Mouse (Mus musculus) embryonic facial prominence, embryonic 13.5 days (tissue): Measurements from ENCODE around the gene Grhl1. TPM values are rescaled to one million over a fixed set of nuclear protein-coding genes. Genes with fewer than 3 reads are reported as not detected.
"Not testable (repeated sequence)": the region's sequence is repeated elsewhere in the genome, so short reads cannot be mapped to it uniquely, and the experiment has no call there.

Experiments
- ATAC-seq: fragments of 200-750 bp; cut with Nextera tagmentation; 2 replicates; pipeline ENCODE4 v1.8.0; 2017; ENCODE audit warnings: low read depth; ENCODE audit not compliant: insufficient number of reproducible peaks, insufficient read depth, low FRiP score, low TSS enrichment
- H3K27ac ChIP-seq: fragments of 300-500 bp; sonication (generic); 2 replicates; pipeline ENCODE4 v1.5.1; 2015; ENCODE audit warnings: moderate library complexity, mild to moderate bottlenecking, inconsistent platforms
- H3K27me3 ChIP-seq: fragments of 300-500 bp; sonication (generic); 2 replicates; pipeline ENCODE4 v1.6.1; 2015; ENCODE audit warnings: mild to moderate bottlenecking, inconsistent platforms
- H3K36me3 ChIP-seq: fragments of 300-500 bp; sonication (generic); 2 replicates; pipeline ENCODE4 v1.6.1; 2015; ENCODE audit warnings: mild to moderate bottlenecking, inconsistent platforms
- H3K4me1 ChIP-seq: fragments of 300-500 bp; sonication (generic); 2 replicates; pipeline ENCODE4 v1.6.1; 2015; ENCODE audit warnings: inconsistent platforms
- H3K4me2 ChIP-seq: fragments of 300-500 bp; sonication (generic); 2 replicates; pipeline ENCODE4 v1.6.1; 2015; ENCODE audit warnings: moderate library complexity, mild to moderate bottlenecking, inconsistent platforms
- H3K4me3 ChIP-seq: fragments of 300-500 bp; sonication (generic); 2 replicates; pipeline ENCODE4 v1.5.1; 2015; ENCODE audit warnings: mild to moderate bottlenecking, inconsistent platforms
- H3K9ac ChIP-seq: fragments of 300-500 bp; sonication (generic); 2 replicates; pipeline ENCODE4 v1.6.1; 2015; ENCODE audit warnings: mild to moderate bottlenecking, inconsistent platforms
- H3K9me3 ChIP-seq: fragments of 300-500 bp; sonication (generic); 2 replicates; pipeline ENCODE4 v1.6.1; 2016; ENCODE audit warnings: inconsistent platforms
- WGBS: fragments of 180-500 bp; shearing (Covaris S2); methylation state at CpG from one replicate; pipeline ENCODE4 v1.1.7; 2015; ENCODE audit warnings: mixed read lengths; 5-methylcytosine and 5-hydroxymethylcytosine counted together
- polyA plus RNA-seq: library from polyadenylated mRNA; unstranded; fragments of >200 nt; fragmentation: Nextera tagmentation; extraction: Ambion mirVana; gene quantifications from 2 replicates; pipeline ENCODE4 v1.2.1, GENCODE M21; 2015

Gene Grhl1
- 9.0 and 10.1 TPM in 2 replicates for polyA plus RNA-seq

DNA sequence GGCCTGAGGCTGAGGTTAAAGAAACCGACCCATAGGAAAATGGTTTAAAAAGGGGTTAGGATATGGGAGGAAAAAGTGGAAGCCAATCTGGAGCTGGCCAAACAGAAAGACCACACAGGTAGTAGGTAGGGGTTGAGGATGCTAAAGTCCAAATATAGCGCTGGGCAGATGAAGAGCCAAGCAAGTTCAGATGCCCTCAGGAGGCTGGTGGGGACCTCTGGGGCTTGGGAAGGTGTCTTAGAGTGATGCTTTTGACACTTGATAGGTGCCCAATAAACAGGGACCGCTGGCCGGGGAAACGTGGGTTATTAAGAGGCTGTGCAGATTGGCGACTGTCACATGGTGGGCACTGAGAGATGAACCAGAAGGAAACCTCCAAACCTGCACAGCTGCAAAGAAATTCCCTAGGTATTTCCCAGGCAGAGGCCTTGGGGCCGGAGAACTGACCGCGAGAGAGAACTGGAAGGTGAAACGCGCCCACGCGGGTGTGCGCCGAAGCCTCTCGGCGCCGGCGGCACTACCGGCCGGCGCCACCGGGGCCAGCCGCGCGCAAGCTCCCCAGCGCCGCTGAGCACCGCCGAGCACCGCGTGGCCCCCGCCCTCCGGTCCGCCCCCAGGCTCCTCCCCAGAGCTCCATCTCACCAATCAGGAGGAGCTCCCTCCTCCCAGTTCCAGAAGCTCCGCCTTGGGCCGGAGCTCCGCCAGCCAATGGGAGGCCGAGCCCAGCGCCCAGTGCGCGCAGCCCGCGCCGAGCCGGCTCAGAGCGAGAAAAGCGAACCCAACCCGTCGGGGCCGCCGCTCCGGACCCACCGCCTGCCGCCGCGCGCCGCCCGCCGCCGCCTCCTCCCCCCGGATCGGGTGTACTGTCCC lies at the start of gene Grhl1:
Gene Grhl1 (plus strand): TSS at position 761 of the 870 bp plus-strand sequence.
- WGBS: 2% methylated on average over 64 of the region's 64 CpGs
- H3K9me3 ChIP-seq: no peaks in the 10 kb centered on the region
- peak; percentile 99 for ATAC-seq
- H3K27me3 ChIP-seq: peaks cover 39% of the 10 kb centered on the region
- peak within 1 kb of the TSS; percentile 71 for H3K4me2 ChIP-seq
- H3K9ac ChIP-seq: peak within 1 kb of the TSS; percentile 62
- H3K27ac ChIP-seq: no peak within 1 kb of the TSS
- peak within 1 kb of the TSS; percentile 63 for H3K4me3 ChIP-seq
- H3K4me1 ChIP-seq: peaks cover 11% of the 10 kb centered on the region; the same call in 1 of the 2 replicates
- no peaks in the 10 kb centered on the region for H3K36me3 ChIP-seq

DNA sequence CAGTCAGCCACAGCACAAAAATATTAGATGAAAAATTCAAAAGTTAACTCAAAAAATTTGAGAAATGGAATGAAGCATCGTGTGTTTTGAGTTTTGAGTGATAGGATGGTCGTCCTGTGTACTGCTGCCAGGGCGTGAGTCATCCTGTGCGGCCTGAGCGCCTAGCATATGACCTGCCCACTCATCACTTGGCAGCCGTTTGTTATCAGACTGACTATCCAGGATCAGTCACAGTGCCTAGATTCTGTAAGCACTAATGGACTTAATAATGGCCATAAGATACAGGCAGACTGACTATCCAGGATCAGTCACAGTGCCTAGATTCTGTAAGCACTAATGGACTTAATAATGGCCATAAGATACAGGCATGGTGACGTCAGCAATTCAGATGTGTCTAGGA lies 47.0 kb upstream of the Grhl1 start:
- peaks cover 33% of the 10 kb centered on the region for H3K36me3 ChIP-seq
- H3K27ac ChIP-seq, H3K27me3 ChIP-seq, H3K4me1 ChIP-seq, H3K9ac ChIP-seq, H3K4me3 ChIP-seq, H3K9me3 ChIP-seq, ATAC-seq, H3K4me2 ChIP-seq: not testable (repeated sequence)
- 91% methylated on average over 7 of the region's 7 CpGs for WGBS

- H3K4me2 ChIP-seq: no peak overlapping the region
- ATAC-seq: no peak
- no peak overlapping the region for H3K9ac ChIP-seq
- no peaks in the 10 kb centered on the region for H3K27me3 ChIP-seq
- no peak overlapping the region for H3K4me3 ChIP-seq
- H3K36me3 ChIP-seq: peaks cover 20% of the 10 kb centered on the region
- WGBS: 68% methylated on average over 5 of the region's 5 CpGs
- no peaks in the 10 kb centered on the region for H3K9me3 ChIP-seq
- peak overlapping the region; percentile 68 for H3K27ac ChIP-seq
- no peaks in the 10 kb centered on the region for H3K4me1 ChIP-seq
Measured at GRCm38 (mm10) chr12:24536390-24536789, 35.7 kb upstream of the Grhl1 start.

DNA sequence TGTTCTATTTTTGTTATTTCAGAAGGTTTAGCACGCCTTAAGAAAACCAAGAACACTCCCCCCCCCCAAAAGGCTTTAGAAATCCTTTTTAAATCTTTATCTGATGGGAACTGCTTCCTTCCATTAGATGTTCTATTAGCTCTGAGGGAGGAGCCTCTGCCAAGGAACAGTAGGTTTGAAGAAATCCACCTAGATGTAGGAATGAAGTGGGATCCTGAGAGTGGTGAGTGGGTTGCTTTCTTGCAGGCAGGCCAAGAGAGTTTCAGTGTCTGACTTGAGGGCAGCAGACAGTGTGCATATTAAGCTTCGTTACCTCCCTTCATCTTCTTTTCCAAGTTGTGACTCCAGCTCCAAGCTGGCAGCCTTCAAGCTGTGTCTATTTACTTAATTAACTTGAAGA lies 34.9 kb upstream of the Grhl1 start:
- Histone ChIP-seq H3K27ac (peak overlapping the region; percentile 68), H3K4me2 (no peak overlapping the region), H3K4me1 (no peaks in the 10 kb centered on the region), H3K27me3 (no peaks in the 10 kb centered on the region), H3K36me3 (peaks cover 14% of the 10 kb centered on the region), H3K4me3 (no peak overlapping the region), H3K9ac (no peak overlapping the region), H3K9me3 (no peaks in the 10 kb centered on the region)
- 50% methylated on average over 2 of the region's 2 CpGs for WGBS
- ATAC-seq: no peak

DNA sequence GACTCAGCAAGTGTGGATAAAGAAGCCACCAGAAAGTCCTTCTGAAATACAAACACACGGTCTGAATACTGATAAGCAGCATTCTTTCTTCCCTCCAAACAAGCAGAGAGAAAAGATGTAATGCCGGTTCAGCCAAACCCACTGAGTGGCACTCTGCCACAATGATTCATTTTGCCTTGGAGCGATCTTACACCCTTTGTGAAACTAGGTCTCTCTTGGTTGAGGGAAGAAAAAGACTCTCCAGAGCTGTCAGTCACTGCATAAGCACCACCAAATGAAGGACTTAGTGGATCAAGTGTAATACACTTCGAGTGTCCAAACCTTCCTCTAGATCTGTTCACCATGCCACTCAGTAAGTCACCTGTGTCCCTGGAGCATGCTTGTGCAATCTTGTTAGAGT lies 34.1 kb upstream of the Grhl1 start:
- peaks cover 14% of the 10 kb centered on the region for H3K36me3 ChIP-seq
- no peaks in the 10 kb centered on the region for H3K4me1 ChIP-seq
- H3K4me3 ChIP-seq: no peak overlapping the region
- H3K27me3 ChIP-seq: no peaks in the 10 kb centered on the region
- no peaks in the 10 kb centered on the region for H3K9me3 ChIP-seq
- peak overlapping the region; percentile 68 for H3K27ac ChIP-seq
- ATAC-seq: no peak
- WGBS: 88% methylated on average over 4 of the region's 4 CpGs
- no peak overlapping the region for H3K9ac ChIP-seq
- no peak overlapping the region for H3K4me2 ChIP-seq

- Histone ChIP-seq H3K9ac (no peak overlapping the region), H3K27me3 (no peaks in the 10 kb centered on the region), H3K9me3 (no peaks in the 10 kb centered on the region), H3K36me3 (peaks cover 33% of the 10 kb centered on the region), H3K27ac (no peak overlapping the region), H3K4me2 (no peak overlapping the region), H3K4me1 (no peaks in the 10 kb centered on the region), H3K4me3 (no peak overlapping the region)
- 86% methylated on average over 16 of the region's 16 CpGs for WGBS
- ATAC-seq: no peak
Measured at GRCm38 (mm10) chr12:24541426-24542154, 30.5 kb upstream of the Grhl1 start.

DNA sequence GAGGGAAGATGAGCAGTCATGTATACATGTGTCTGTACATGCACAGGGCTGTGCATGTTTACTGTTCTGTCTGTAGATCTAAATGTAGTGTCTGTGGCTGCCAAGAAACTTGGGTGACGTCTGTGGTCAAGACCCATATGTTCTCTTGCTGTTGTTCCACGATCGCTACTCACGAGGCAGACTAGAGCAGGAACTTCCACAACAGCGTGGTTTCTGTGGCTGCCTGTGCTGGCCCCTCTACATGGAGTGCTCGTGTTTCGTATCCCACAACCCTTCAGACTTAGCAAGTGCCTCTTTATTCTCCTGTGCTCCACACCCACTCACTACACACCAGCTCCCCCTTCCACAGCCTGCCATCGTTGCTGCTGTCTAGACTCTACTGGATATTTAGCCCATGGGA lies 24.4 kb upstream of the Grhl1 start:
- H3K36me3 ChIP-seq: peaks cover 53% of the 10 kb centered on the region
- no peak for ATAC-seq
- H3K9me3 ChIP-seq: no peaks in the 10 kb centered on the region
- H3K27me3 ChIP-seq: no peaks in the 10 kb centered on the region
- WGBS: 83% methylated on average over 8 of the region's 8 CpGs
- H3K4me2 ChIP-seq: no peak overlapping the region
- H3K4me3 ChIP-seq: no peak overlapping the region
- no peak overlapping the region for H3K27ac ChIP-seq
- no peaks in the 10 kb centered on the region for H3K4me1 ChIP-seq
- H3K9ac ChIP-seq: no peak overlapping the region

- Histone ChIP-seq H3K36me3 (peaks cover 53% of the 10 kb centered on the region), H3K4me2 (no peak overlapping the region), H3K9me3 (no peaks in the 10 kb centered on the region), H3K4me1 (no peaks in the 10 kb centered on the region), H3K4me3 (no peak overlapping the region), H3K27ac (no peak overlapping the region), H3K9ac (no peak overlapping the region), H3K27me3 (no peaks in the 10 kb centered on the region)
- 92% methylated on average over 6 of the region's 6 CpGs for WGBS
- ATAC-seq: no peak
Measured at GRCm38 (mm10) chr12:24548885-24549284, 23.2 kb upstream of the Grhl1 start.

- Histone ChIP-seq H3K27me3 (no peaks in the 10 kb centered on the region), H3K27ac (no peak overlapping the region), H3K4me1 (no peaks in the 10 kb centered on the region), H3K4me3 (no peak overlapping the region), H3K9me3 (no peaks in the 10 kb centered on the region), H3K9ac (no peak overlapping the region), H3K4me2 (no peak overlapping the region), H3K36me3 (peaks cover 42% of the 10 kb centered on the region)
- no peak for ATAC-seq
- WGBS: 77% methylated on average over 2 of the region's 2 CpGs
Measured at GRCm38 (mm10) chr12:24552531-24552930, 19.6 kb upstream of the Grhl1 start.

GRCm38 (mm10) chr12:24555976-24556375 lies 16.1 kb upstream of the Grhl1 start:
- Histone ChIP-seq H3K36me3 (peaks cover 36% of the 10 kb centered on the region), H3K4me1 (no peaks in the 10 kb centered on the region), H3K4me2 (no peak overlapping the region), H3K9me3 (no peaks in the 10 kb centered on the region), H3K27me3 (no peaks in the 10 kb centered on the region), H3K9ac (no peak overlapping the region), H3K27ac (no peak overlapping the region), H3K4me3 (no peak overlapping the region)
- ATAC-seq: no peak
- WGBS: 74% methylated on average over 8 of the region's 8 CpGs

GRCm38 (mm10) chr12:24563395-24563960 lies 8.6 kb upstream of the Grhl1 start:
- H3K27me3 ChIP-seq: no peaks in the 10 kb centered on the region
- 74% methylated on average over 7 of the region's 7 CpGs for WGBS
- ATAC-seq: no peak
- no peaks in the 10 kb centered on the region for H3K9me3 ChIP-seq
- no peak overlapping the region for H3K4me3 ChIP-seq
- H3K9ac ChIP-seq: no peak overlapping the region
- H3K36me3 ChIP-seq: peaks cover 15% of the 10 kb centered on the region
- H3K4me2 ChIP-seq: no peak overlapping the region
- H3K27ac ChIP-seq: no peak overlapping the region
- no peaks in the 10 kb centered on the region for H3K4me1 ChIP-seq
